Mouse (Mus musculus) cerebellum, adult 2 months (tissue): ENCODE data around the gene Dpep1. TPM values are rescaled to one million over a fixed set of nuclear protein-coding genes. Genes with fewer than 3 reads are reported as not detected.
A peak's percentile ranks its signal among the peaks of the same experiment; 100 is the strongest.
"Not testable (repeated sequence)": the region's sequence is repeated elsewhere in the genome, so short reads cannot be mapped to it uniquely, and the experiment has no call there.

Experiments
- DNase-seq, 2 experiments: peaks; one replicate each; pipeline ENCODE4 v3.0.0; 2021
- H3K27ac ChIP-seq: fragments of 200-500 bp; 2 replicates; pipeline ENCODE4 v1.5.1; 2012; ENCODE audit warnings: low read length, control low read depth, inconsistent platforms; ENCODE audit not compliant: insufficient read depth
- H3K27me3 ChIP-seq: fragments of 200-500 bp; 2 replicates; pipeline ENCODE4 v1.6.1; 2012; ENCODE audit warnings: inconsistent platforms, mild to moderate bottlenecking, low read length, moderate library complexity; ENCODE audit not compliant: control insufficient read depth, insufficient read depth
- H3K4me1 ChIP-seq: fragments of 200-500 bp; 2 replicates; pipeline ENCODE4 v1.6.1; 2011; ENCODE audit warnings: low read length; ENCODE audit not compliant: control insufficient read depth, insufficient read depth
- H3K4me3 ChIP-seq: fragments of 200-500 bp; replicated peaks from 2 replicates; pipeline ENCODE3; 2011; ENCODE audit warnings: mild to moderate bottlenecking, low read depth, low read length, control low read depth; ENCODE audit not compliant: insufficient read depth
- CTCF ChIP-seq: fragments of 200-500 bp; IDR thresholded peaks from 2 replicates; pipeline ENCODE4 v1.5.1; 2011; ENCODE audit warnings: low read depth, mild to moderate bottlenecking, control low read depth, low read length, moderate library complexity, borderline replicate concordance; ENCODE audit not compliant: insufficient read depth
- POLR2A ChIP-seq: fragments of 200-500 bp; IDR thresholded peaks from 2 replicates; pipeline ENCODE4 v1.6.1; 2011; ENCODE audit warnings: low read length, control low read depth, borderline replicate concordance; ENCODE audit not compliant: insufficient read depth
- WGBS: fragments of 180-500 bp; shearing (Covaris S2); methylation state at CpG from one replicate; pipeline ENCODE4 v1.1.7; 2018; 5-methylcytosine and 5-hydroxymethylcytosine counted together
- polyA plus RNA-seq: library from polyadenylated mRNA; depleted of rRNA; stranded (reverse); fragments of >200 nt; gene quantifications from 2 replicates; pipeline ENCODE4 v1.2.3, GENCODE M21; 2012

Dpep1 gene
- polyA plus RNA-seq, 1 experiment: 0.16 TPM

- 15% methylated on average over 22 of the region's 22 CpGs for WGBS
- H3K4me3 ChIP-seq: peak overlapping the region; percentile 77
- peaks cover 2% of the 10 kb centered on the region; the same call in 1 of the 2 replicates for H3K4me1 ChIP-seq
- H3K27me3 ChIP-seq: no peaks in the 10 kb centered on the region
- TF ChIP-seq POLR2A: no peak
- no peak for TF ChIP-seq CTCF
- H3K27ac ChIP-seq: no peak overlapping the region
- DNase-seq: no peak
Observed at GRCm38 (mm10) chr8:123213118-123213772, 27.2 kb downstream of the Dpep1 start.

GRCm38 (mm10) chr8:123215430-123215829 lies 29.4 kb downstream of the Dpep1 start:
- Histone ChIP-seq H3K4me1 (peaks cover 2% of the 10 kb centered on the region; the same call in 1 of the 2 replicates), H3K27me3 (no peaks in the 10 kb centered on the region), H3K4me3 (no peak overlapping the region), H3K27ac (no peak overlapping the region)
- DNase-seq: no peak
- WGBS: 80% methylated on average over 3 of the region's 3 CpGs
- TF ChIP-seq POLR2A (no peak), CTCF (no peak)

- TF ChIP-seq POLR2A (no peak), CTCF (no peak)
- no peak overlapping the region for H3K4me3 ChIP-seq
- 45% methylated on average over 1 of the region's 1 CpGs for WGBS
- no peak for DNase-seq
- H3K27ac ChIP-seq: no peak overlapping the region
- peaks cover 2% of the 10 kb centered on the region; the same call in 1 of the 2 replicates for H3K4me1 ChIP-seq
- H3K27me3 ChIP-seq: no peaks in the 10 kb centered on the region
Observed at GRCm38 (mm10) chr8:123220917-123221316, 34.9 kb downstream of the Dpep1 start.

- WGBS: 3% methylated on average over 59 of the region's 59 CpGs
Observed at GRCm38 (mm10) chr8:123224278-123225266, 38.5 kb downstream of the Dpep1 start, which contains the start of gene Cdk10. Cdk10 (plus strand) TSS chr8:123224842.

GRCm38 (mm10) chr8:123228416-123228815 lies 42.4 kb downstream of the Dpep1 start:
- WGBS: 100% methylated on average over 1 of the region's 1 CpGs
- H3K4me1 ChIP-seq: peaks cover 8% of the 10 kb centered on the region; the same call in 1 of the 2 replicates
- H3K4me3 ChIP-seq: no peak overlapping the region
- DNase-seq: no peak
- no peak overlapping the region for H3K27ac ChIP-seq
- H3K27me3 ChIP-seq: no peaks in the 10 kb centered on the region
- no peak for TF ChIP-seq POLR2A
- no peak for TF ChIP-seq CTCF

More at GRCm38 (mm10) chr8:123224278-123225266, 38.5 kb downstream of the Dpep1 start, which contains the start of gene Cdk10:
- peaks cover 2% of the 10 kb centered on the region; the same call in 1 of the 2 replicates for H3K4me1 ChIP-seq
- H3K4me3 ChIP-seq: peak within 1 kb of the TSS; percentile 80
- DNase-seq: peak; percentile 94 to 95
- H3K27ac ChIP-seq: peak within 1 kb of the TSS; percentile 30
- H3K27me3 ChIP-seq: no peaks in the 10 kb centered on the region
- peak; percentile 100 for TF ChIP-seq POLR2A
- no peak for TF ChIP-seq CTCF

GRCm38 (mm10) chr8:123230326-123230725 lies 44.3 kb downstream of the Dpep1 start:
- H3K4me1 ChIP-seq: peaks cover 17% of the 10 kb centered on the region
- not testable (repeated sequence) for DNase-seq, H3K27me3 ChIP-seq, H3K27ac ChIP-seq, H3K4me3 ChIP-seq
- 20% methylated on average over 11 of the region's 11 CpGs for WGBS

- DNase-seq: no peak
- Histone ChIP-seq H3K4me3 (no peak overlapping the region), H3K4me1 (peaks cover 16% of the 10 kb centered on the region), H3K27me3 (no peaks in the 10 kb centered on the region), H3K27ac (no peak overlapping the region)
- 40% methylated on average over 5 of the region's 5 CpGs for WGBS
- TF ChIP-seq POLR2A (no peak), CTCF (no peak)
Observed at GRCm38 (mm10) chr8:123231742-123232141, 45.7 kb downstream of the Dpep1 start.

GRCm38 (mm10) chr8:123232553-123232952 lies 46.5 kb downstream of the Dpep1 start:
- TF ChIP-seq POLR2A (no peak), CTCF (no peak)
- Histone ChIP-seq H3K27ac (no peak overlapping the region), H3K4me3 (no peak overlapping the region), H3K27me3 (no peaks in the 10 kb centered on the region), H3K4me1 (peaks cover 16% of the 10 kb centered on the region)
- WGBS: 39% methylated on average over 7 of the region's 7 CpGs
- no peak for DNase-seq
